Mouse (Mus musculus): ENCODE measurements around the gene Gm5485.

Gm5485 gene

DNA sequence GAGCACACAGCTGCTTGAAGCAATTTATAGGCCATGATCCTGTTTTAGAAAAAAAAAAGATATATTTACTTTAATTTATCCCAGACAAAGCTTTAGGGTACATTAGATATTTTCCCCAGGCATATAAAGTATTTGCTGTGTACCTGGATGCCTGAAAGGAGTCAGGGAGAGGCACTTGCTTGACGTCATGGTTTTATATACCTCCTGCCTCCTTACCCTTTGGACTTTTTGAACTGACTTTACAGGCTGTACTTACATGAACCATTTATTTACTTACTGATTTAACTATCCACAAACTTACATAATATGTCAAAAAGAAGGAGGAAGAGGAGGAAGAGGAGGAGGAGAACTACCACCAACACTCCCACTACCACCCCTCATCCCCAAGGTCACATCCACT lies at the start of gene Gm5485:
Gm5485 (minus strand) TSS at position 171 of the 400 bp plus-strand sequence.
- ATAC-seq (ENCODE audit: insufficient number of reproducible peaks, low FRiP score, low TSS enrichment), result no peak

DNA sequence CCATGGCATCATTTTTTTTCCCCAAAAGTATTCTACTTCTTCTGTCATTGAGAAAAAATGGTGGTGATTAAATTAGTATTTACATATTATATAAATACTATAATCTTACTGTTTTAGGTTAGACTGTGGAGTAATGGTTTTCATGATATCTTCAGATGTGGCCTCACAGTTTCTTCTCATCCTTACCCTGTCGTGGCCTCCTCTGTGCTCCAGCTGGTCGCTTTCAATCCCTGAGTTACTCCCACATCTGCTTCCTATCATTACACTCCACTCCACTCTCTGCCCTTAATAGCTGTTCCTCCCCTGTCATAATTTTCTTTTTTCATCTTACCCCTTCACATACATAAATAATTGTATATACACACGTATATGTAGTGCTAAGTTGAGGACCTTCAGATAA lies 41.0 kb upstream of the Gm5485 start:
- no peak for ATAC-seq (ENCODE audit: insufficient number of reproducible peaks, low FRiP score, low TSS enrichment)

DNA sequence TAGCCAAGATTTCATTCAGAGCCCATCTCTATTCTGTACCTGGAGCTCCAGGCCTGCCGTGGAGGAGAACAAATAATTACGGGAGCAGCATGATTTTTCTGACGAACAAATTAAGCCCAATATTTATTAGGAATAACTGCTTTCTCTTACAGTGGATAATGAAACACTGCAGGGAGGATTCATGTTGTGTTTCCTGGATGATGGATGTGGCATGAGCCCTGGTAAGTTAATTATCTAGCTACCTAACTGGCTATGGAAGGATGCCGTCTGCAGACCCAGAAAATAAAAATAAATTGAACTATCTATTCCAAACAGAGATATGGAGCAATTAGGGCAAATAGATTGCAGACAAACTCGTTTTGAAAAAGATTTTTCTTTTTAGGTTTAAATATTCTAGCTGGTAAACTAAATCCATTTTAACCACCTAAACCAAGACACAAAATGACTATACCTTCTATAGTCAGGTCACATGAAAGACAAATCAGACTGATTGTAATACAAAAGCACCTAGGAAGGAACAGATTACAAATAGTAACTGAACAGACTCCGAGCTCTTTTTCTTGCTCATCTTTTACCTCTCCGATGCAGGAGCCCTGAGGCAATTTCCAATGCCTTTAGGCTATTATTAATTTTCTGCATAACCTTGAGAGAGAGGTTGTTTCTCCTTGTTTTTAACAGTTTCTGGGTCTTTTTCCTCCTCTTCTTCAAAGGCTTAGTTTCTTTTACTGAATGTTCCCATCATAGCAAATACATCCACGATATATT lies 34.1 kb upstream of the Gm5485 start:
- ATAC-seq (ENCODE audit: insufficient number of reproducible peaks, low FRiP score, low TSS enrichment), result no peak

DNA sequence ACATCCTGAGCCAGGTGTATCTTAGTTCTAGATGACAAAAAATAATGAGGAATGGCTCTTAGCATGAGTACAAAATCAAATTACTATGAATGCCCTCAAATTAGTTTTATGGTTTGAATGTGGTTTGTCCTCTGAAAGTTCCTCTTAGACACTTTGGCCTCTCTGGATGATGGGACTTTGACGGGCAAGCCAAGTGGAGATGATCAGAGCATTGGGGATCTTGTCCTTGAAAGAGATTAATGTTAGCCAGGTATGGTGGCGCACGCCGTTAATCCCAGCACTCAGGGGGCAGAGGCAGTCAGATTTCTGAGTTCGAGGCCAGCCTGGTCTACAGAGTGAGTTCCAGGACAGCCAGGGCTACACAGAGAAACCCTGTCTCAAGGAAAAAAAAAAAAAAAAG lies 32.4 kb upstream of the Gm5485 start:
- no peak for ATAC-seq (ENCODE audit: insufficient number of reproducible peaks, low FRiP score, low TSS enrichment)

DNA sequence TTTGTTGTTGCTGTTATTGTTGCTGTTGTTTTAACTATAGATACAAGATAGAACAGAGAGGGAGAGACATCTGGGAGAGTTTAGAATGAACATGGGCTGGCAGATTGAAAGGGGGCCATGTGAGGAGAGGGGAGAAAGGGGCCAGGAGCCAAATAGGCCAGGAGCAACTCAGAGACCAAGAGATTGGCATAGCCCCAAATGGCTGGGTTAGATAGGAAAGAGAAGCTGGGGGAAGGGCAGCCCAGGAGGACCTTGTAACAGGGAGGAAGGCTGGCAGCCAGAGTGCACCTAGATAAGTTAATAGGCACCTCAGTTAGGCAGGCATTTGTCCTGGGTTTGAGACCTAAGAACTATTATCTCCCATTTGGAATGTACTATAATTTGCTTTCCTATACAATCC lies 25.3 kb upstream of the Gm5485 start:
- no peak for ATAC-seq (ENCODE audit: insufficient number of reproducible peaks, low FRiP score, low TSS enrichment)

DNA sequence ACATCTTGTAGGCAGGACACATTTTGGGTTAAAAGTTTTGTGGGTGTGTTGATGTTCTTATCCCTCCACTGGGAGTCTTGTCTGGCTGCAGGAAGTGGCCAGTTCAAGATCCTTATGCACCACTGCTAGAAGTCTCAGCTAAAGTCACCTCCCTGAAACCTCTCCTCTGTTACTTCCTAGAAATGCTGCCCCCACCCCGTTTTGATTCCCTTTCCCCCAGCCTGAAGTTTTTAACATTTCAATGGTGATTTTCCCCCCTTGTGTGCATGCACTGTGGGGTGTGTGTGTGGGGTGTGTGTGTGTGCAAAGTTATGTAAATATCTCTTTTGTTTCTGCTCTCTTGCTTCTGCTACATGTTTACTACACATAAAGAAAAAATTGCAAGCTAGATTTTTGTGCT lies 23.2 kb upstream of the Gm5485 start:
- no peak for ATAC-seq (ENCODE audit: insufficient number of reproducible peaks, low FRiP score, low TSS enrichment)

DNA sequence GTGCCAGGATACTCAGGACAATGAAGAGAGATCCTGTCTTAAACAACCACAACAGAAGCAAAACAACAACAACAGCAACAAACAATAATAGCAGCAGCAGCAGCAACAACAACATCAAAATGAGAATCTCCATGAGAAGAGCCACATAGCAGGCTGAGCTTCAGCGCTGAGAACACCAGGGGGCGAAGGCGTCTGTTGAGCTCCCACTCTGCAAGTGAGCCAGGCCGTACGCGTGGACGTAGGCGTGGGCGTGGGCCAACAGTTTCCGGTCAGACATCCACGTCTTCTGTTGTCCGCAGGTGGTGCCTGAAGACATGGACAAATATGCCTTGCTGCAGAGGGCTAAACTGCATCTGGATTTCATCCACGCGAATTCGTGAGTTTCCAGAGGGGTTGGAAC lies 18.8 kb upstream of the Gm5485 start, which contains the start of gene Morc1:
Morc1 (plus strand) TSS at position 211 of the 400 bp plus-strand sequence.
- no peak for ATAC-seq (ENCODE audit: insufficient number of reproducible peaks, low FRiP score, low TSS enrichment)

DNA sequence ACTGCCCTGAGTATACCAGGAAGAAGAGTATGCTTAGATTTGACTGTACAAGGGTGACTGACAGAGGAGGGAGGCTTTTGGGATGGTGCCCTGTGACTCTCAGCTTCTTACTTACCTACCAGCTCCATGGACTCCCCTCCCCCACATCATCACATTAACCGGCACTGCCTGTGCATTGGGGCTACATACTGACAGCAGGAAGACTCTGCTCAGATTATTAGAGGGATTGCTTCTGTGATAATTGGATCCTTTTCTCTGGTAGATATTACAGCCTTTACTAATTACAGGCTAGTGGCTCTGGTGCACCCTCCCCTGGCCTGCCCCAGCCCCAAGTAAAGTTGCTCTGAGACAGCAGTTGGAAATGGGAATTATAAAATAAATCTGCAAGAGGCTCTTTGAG lies 17.2 kb upstream of the Gm5485 start:
- no peak for ATAC-seq (ENCODE audit: insufficient number of reproducible peaks, low FRiP score, low TSS enrichment)

DNA sequence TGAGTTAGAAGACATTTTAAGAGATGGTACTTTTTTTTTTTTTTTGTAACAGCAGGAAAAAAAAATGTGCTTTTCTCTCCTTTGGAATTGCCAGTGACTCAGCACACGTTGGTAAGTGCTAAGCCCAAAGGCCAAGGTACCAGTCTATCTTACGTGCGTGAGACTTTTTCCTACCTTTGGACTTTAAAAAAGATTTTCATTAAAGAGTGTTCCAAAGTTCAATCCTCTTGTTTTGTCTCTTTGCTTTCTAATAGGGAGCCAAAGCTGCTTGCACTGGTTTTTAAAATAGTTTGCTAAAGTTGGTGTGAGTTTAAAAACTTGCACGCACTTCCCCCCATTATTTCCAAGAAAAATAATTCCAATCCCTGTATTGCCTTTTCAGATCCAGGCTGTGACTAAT lies 11.9 kb upstream of the Gm5485 start:
- ATAC-seq (ENCODE audit: insufficient number of reproducible peaks, low FRiP score, low TSS enrichment), result no peak

DNA sequence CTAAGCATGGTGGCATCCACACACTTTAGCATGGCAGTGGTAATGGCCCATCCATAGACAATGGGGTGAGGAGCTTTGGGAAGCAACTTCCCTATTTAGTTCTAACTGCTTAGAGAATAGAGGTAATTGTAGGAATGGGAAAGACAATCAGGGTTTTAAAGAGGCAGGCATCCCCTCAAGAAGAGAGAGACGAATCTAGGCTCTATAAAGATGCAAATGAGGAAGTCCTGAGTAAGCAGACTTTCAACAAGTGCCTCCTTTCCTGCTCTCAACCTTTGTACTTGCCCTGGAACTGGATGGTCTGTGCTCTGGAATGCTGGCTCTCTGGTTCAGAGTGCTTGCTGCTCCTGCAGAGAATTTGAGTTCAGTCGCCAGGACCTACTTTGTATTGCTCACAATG lies 10.3 kb upstream of the Gm5485 start:
- ATAC-seq (ENCODE audit: insufficient number of reproducible peaks, low FRiP score, low TSS enrichment), result no peak

DNA sequence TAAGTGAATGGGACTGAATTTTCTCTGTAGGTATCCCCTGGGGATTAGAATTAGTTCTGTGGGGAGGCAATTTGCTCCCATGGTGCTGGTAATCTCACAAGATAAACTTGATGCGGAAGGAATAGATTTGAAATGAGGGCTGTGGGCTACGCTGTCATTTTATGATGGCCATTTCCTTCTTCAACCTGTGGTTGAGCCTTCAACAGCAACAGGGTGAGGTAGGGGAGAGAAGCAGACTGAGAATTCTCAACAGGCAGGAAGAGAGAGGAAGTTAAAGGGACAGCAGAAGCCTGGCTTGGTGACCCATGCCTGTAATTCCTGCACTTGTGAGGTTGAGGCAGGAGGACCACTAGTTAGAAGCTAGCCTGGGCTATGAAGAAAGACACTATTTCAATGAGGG lies 6.8 kb upstream of the Gm5485 start:
- no peak for ATAC-seq (ENCODE audit: insufficient number of reproducible peaks, low FRiP score, low TSS enrichment)

DNA sequence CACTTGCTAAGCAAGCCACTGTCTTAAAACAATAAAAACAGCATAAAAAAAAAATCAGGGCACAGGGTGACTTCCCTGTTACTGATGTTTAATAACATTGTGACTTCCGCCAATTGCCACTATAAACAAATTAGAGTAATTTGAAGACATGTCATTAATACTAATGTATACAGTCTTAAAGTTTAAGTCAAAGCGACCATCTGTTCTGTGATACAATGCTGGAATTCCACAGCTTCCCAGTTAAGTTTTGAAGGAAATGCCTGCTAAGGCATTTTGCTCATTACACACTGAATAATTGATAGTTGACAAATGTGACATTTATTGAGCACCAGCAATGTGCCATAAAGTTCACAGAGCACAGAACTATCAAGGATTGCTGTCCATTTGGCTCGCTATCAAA lies 6.3 kb upstream of the Gm5485 start:
- no peak for ATAC-seq (ENCODE audit: insufficient number of reproducible peaks, low FRiP score, low TSS enrichment)

DNA sequence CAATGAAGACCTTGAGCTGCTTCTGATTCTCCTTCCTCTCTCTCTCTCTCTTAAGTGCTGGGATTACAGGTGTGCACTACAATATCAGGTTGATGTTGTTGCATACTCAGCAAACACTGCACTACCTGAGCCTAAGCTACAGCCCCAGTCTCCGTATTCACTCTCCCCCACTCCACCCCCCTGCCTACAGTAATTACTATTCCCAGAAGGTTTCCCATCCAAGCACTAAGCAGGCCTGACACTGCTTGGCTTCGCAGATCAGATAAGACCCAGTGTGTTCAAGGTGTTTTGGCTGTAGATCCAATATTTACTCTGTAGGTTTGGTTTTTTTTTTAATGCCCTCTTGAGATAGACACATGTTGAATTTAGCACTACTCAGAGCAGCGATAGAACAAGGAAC lies 2.1 kb downstream of the Gm5485 start:
- no peak for ATAC-seq (ENCODE audit: insufficient number of reproducible peaks, low FRiP score, low TSS enrichment)

DNA sequence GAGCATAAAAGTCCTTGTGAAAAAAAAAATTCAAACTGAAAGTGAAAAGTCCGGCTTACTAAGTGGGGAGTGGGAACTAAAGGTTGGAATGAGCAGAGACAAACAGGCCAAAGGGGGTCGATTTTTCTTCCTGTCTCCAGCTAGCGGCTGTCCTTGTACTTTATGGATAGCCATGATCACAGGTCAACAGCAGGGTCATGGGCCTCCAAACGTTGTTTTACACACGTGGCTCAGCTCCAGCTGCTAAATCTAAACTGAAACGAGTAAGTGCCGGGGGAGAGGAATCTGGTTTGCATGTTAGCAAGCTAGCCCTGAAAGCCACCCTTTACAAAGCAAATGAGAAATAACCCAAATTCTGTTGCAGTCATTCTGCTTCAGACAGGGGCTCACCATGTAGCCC lies 2.6 kb downstream of the Gm5485 start:
- ATAC-seq (ENCODE audit: insufficient number of reproducible peaks, low FRiP score, low TSS enrichment), result no peak

DNA sequence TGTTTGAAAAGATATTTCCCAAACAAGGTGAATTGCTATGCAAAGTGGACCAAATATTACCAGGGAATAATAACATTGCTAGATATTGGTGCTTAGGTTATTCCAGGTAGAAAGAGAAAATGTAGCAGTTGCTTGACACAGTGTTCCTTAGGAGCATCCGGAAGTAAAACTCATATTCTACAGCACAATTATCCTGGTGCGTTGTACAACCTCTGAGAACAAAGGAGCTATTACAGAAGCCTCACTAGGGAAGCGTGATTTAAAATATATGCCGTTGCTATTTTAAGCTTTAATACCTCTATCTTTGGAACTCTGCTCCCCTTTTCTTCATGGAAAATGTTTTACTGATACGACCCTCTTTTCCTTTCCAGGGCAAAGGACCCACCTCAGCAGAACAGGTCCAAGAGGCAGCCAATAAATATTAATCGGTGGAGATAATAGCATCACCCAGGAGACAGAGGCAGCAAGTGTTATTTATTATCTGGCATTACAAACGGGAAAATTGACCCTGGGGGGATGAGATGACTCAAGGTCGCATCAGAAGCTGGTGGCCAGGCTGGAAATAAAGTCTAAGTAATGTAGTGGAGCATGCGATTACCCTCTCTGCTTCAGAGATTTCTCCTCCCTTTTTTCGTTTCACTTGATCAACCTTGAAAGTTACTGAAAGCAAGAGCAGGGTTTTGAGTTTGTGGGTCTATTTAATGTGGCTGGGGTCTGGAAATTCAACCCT lies 6.4 kb downstream of the Gm5485 start:
- no peak for ATAC-seq (ENCODE audit: insufficient number of reproducible peaks, low FRiP score, low TSS enrichment)

DNA sequence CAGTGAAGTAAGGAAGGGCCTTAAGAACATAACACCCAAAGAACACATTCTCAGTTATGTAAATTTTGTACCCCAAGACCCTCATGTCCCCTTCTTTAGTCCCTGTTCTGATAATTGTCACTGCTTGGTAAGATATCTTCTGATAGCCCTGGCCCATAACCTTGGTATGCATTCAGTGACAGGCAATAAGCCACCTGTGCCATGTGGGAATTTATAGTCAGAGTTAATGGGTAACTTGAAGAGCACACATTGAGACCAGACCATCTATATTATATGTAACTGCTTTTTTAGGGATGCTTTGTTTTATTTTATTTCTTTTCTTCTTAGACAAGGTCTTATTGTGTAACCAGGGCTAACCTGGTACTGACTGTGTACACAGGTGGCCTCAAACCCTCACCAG lies 8.2 kb downstream of the Gm5485 start:
- ATAC-seq (ENCODE audit: insufficient number of reproducible peaks, low FRiP score, low TSS enrichment), result no peak

DNA sequence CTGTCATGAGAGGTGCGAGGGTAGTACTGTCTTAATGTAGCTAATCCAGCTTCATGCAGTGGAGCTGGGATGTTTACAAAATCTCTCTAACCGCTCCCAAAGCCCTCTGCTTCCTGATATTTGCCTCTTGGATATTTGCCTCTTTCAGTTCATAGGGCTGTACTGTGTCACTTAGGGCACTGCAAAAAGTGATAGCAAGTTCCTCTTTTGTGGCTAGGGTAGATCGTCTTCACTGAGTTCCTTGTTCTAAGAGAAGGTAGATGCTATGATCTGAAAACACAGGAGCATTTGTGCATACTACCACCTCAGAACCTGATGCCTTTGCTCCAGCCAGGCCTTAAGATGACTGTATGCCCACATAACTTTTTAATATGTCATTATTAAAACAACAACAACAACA lies 8.8 kb downstream of the Gm5485 start:
- no peak for ATAC-seq (ENCODE audit: insufficient number of reproducible peaks, low FRiP score, low TSS enrichment)

DNA sequence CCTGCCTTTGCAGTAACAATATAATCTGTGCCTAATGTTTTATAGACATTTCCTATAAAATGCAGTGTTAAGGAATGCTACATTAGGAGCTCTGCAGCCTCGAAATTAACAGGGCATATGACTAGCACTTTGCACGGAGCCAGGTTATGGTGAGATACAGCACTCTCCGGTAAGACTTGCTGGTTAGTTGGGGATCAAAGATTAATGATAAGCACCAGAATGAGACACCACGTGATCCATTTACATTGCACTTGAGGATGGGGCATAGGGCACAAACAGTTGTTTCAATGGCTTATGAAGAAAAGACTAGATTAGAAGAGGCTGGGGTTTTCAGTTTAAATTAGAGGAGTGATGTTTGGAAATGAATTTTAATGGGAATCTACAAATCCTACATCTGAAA lies 9.3 kb downstream of the Gm5485 start:
- ATAC-seq (ENCODE audit: insufficient number of reproducible peaks, low FRiP score, low TSS enrichment), result no peak

DNA sequence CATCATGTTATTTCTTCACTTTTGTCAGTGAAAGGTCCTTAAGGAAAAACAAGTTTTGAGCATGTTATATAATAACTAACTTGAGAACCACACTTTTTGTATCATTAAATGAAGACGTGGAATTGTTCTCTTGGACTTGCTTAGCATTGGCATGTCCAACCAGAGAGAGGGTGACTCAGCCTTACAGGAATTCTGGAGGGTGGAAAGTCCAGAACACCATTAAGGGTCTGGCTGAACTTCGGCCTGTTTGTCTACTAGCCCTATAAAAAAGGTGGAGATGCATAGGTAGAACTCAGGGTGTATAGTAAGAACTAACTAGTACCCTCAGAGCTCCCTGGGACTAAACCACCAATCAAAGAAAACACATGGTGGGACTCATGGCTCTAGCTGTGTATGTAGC lies 16.9 kb downstream of the Gm5485 start:
- ATAC-seq (ENCODE audit: insufficient number of reproducible peaks, low FRiP score, low TSS enrichment), result no peak

DNA sequence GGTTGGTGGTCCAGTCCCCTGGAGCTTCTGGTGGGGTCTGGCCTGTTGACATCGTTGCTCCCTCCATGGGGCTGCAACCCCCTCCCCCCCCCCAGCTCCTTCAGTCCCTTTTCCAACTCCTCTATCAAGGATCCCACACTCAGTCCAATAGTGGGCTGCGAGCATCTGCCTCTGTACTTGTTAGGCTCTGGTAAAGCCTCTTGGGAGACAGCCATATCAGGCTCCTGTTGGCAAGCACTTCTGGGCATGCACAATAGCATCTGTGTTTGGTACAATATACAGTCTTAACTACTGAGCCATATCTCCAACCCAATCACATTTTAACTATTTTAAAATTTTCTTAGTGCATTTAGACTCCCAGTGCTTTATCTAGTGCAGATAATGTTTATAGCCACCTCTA lies 25.2 kb downstream of the Gm5485 start:
- no peak for ATAC-seq (ENCODE audit: insufficient number of reproducible peaks, low FRiP score, low TSS enrichment)

DNA sequence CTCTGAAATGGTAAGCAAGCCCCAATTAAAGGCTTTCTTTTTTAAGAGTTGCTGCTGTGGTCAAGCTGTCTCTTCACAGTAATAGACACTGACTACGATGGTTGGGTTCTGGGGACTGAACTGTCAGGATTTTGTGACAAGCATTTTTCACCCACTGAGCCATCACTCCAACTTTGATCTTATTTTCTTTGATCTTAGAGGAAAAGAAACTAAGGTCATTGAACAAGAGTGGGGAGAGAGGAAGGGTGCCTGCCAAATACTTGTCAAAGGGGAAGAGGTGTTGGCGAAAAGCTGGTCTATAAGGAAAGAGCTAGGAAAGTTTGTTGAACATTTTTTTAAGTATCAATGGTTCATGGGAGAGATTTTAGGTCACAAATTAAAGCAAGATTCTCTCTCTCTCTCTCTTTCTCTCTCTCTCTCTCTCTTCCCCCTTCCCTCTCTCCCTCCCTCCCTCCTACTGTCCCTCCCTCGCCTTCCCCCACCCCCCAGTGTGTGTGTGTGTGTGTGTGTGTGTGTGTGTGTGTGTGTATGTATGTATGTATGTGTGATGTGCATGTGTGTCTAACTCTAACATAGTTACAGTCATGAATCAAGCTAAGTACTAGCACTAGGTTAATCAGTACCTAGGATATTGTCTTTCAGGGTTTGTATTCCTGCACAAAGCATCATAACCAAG lies 28.5 kb downstream of the Gm5485 start:
- ATAC-seq (ENCODE audit: insufficient number of reproducible peaks, low FRiP score, low TSS enrichment), result no peak

All from cerebellum, adult (tissue).